Mouse (Mus musculus): ENCODE results near the gene Tra2b.
"Not testable (repeated sequence)": the region's sequence is repeated elsewhere in the genome, so short reads cannot be mapped to it uniquely, and the experiment has no call there.

Gene Tra2b

DNA sequence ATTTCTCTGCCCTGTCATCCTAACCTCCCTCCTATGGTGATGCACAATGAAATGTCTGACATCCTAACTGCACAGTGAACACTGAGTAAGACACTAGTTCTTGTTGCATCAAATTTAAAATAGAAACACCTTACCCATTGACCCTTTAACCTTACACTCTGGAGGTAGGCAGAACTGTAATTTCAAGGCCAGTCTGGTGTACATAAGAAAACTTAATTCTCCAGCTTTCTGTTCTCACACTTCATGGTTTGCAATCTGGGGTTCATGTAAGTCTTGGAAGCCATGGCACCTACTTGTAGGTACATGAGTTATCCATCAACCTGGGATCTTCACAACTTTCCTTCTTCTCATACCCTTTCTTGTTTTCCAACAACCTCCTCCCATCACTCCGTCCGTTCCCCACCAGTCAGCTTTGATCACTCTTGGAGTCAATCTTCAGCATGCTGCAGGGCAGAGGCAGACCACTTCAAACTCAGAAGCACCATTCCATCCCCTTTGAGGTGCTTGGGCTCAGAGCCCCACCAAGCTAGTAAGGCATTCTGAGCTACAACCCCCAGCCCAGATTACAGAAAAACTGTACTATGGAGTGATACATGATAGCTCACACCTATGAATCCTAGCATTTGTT, 23.5 kb downstream of the Tra2b start:
- DNase-seq (ENCODE audit: low spot score in 2 of 2): no peak

DNA sequence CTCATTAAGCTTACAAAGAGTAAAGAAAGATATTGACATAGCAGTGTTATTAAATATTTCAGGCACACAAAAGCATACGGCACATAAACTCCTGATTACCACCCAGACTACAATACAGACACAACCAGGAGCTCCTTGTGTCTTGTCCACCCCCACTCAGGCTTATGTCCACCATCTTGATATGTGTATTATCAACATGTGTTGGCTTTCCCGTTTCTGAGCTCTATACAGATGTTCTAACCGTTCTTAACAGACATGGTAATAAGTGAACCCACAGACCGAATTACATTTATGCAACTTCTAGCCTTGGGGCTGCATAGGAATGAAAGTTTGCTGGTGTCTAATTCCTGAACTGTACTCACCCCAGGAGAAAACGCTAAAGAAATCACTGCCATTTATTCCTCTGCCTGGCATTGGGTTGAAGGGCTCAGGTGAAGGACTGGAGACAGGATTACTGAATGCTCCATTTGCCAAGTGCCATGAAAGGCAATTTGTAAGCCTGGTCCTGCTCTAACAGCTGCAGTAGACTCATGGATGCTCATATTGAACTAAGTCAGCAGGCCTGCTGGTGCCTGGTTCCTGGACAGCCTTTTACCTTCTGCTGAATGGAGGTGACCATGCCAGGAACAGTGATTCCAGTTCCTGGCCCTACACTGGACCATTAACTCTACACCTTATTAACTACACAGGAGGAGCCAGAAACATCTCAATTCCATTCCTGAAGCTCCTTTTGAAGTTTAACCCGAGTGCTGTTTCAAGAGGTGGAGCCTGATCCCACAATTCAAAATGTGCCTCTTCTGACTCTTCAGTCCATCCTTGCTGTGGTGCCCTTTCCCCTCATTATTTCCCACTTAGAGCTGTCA, 24.2 kb downstream of the Tra2b start:
- no peak for DNase-seq (ENCODE audit: low spot score in 2 of 2)

DNA sequence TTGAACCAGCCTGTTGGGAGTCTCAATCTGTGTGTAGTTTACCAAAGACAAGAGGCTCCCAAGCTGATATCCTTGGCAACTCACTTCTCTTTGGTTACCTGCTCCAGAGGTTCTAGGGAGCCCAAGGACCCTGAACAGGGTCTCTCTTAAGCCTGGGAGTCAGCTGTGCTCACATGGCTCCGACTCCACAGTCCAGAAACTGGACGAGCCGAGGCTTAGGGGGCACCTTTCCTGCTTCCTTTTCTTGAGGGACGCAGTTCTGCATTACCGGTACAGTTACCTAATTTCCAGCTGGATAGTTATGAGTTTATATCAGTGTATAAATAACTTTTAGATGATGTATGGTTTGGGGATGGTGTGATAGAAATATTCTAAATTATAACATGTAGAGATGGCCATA, 24.9 kb downstream of the Tra2b start:
- no peak for DNase-seq (ENCODE audit: low spot score in 2 of 2)

DNA sequence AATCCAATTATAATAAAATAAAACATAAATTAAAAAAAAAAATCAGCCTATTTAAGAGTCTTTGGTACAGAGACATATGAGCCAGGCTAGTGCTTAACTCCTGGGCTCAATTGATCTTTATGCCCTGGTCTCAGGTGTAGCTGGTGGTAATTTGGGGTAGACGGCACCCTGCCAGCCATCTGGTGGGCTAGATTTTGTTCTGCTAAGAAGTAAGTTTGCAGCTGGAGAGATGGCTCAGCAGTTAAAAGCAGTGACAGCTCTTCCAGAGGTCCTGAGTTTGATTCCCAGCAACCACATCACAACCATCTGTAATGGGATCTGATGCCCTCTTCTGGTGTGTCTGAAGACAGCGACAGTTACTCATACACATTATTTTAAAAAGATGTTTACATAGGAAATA, 25.8 kb downstream of the Tra2b start:
- no peak for DNase-seq (ENCODE audit: low spot score in 2 of 2)

DNA sequence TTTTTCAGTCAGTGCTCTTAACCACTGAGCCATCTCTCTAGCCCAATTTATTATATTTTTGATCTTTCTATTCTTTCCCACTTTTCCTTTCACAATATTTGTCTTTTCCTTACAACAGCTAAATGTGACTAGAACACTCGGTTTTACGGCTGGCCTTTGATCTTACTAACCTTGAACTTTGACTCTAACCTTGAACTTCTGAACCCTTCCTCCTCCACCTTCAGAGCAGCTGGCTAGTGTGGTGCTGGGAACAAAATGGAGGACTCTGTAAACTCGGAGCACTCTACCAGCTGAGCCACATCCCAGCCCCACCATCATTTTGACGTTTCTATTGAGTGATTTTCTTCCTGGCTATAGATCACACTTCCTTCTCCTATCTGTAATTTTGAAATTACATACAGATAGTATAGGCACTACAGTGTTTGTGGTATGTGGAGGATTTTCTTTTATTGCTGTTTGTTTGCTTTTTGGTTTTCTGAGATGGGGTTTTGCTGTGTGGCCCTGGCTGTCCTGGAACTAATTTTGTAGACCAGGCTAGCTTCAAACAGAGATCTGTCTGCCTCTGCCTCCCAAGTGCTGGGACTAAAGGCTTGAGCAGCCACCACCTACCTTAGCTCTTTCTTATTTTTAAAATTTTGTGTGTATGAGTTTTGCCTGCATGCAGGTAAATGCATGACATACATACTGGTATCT, 26.7 kb downstream of the Tra2b start:
- DNase-seq (ENCODE audit: low spot score in 2 of 2): no peak

DNA sequence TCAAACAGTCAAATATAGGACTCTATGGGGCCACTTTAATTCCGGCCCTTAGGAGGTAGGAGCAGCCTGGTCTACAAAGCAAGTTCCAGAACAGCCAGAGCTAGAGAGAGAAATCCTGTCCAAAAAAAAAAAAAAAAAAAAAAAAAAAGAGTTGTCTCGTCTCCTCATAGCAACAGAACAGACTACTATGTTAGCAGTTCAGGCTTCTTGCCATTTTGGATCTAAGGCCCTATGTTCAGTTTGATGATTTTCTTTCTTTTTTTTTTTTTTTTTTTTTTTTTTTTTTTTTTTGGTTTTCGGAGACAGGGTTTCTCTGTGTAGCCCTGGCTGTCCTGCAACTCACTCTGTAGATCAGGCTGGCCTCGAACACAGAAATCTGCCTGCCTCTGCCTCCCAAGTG, 27.4 kb downstream of the Tra2b start:
- DNase-seq (ENCODE audit: low spot score in 2 of 2): not testable (repeated sequence)

DNA sequence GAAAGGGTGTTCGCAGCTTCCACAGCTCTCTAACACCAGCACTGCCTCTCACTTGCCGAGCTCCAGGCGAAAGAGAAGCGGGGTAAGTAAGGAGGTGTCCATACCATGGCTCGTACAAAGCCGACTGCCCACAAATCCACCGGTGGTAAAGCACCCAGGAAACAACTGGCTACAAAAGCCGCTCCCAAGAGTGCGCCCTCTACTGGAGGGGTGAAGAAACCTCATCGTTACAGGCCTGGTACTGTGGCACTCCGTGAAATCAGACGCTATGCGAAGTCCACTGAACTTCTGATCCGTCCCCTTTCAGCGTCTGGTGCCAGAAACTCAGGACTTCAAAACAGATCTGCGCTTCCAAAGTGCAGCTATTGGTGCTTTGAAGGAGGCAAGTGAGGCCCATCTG, 29.0 kb downstream of the Tra2b start:
- no peak for DNase-seq (ENCODE audit: low spot score in 2 of 2)

DNA sequence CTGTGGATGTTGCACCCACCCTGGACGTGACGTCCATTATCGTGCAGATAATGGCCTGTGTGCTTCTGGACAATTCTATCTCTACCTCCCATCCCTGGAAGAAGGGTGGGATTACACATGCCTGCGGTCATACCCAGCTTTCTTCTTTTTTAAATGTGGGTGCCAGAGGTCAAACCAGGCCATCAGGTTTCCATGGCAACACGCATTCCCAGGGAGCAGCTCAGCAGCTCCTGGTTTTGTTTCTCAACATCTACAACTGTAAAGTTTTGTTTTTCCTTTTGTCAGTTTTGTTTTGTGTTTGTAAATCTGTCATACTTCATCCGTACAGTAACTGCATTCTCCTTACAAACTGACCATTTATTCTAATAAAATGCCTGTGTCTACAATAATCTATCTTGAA, 31.3 kb downstream of the Tra2b start:
- no peak for DNase-seq (ENCODE audit: low spot score in 2 of 2)

DNA sequence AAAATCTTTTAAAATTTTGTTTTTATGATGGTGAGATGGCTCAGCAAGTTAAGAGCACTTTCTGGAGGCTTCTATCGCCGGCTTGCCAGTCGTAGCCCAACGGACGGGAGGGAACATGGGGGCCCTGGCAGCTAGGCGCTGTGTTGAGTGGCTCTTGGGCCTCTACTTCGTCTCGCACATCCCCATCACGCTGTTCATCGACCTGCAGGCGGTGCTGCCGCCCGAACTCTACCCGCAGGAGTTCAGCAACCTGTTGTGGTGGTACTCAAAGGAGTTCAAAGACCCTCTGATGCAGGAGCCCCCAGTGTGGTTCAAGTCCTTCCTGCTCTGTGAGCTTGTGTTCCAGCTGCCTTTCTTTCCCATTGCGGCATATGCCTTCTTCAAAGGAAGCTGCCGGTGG, 35.5 kb downstream of the Tra2b start:
- not testable (repeated sequence) for DNase-seq (ENCODE audit: low spot score in 2 of 2)

DNA sequence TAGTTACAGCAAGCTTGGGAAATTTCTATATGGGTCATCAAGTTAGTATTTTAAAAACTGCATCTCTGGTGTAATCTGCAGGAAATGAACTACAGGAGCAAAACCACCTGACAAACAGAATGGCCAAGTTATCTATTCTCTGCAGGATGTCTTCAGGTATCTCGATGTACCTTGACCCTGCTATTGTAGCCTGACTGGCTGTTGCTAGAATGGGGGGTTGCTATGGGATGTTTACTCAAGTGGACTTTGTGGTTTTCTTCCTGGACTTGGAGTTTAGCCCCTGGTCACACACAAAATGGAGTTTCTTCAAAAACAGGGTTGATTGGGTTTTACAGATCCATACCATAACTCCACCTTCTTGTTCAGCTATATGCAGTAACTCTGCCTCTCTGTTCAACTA, 62.3 kb downstream of the Tra2b start:
- no peak for DNase-seq (ENCODE audit: low spot score in 2 of 2)

DNA sequence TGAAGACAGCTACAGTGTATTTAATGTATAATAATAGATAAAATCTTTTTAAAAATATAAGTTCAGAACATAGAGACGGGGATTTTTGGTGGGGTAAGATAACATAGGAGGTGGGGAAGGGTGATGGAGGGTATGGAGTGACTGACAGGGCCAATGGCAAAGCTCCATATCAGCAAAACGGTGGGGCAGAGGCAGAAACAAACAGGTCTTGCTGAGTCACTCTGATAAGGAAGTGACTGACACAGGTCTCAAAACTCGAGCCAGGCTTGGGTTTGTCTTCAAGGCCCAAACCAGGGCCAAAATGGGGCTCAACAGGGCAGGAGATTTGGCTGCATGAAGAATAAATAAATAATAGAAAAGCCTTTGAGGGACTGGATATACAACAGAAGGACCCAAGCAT, 63.9 kb downstream of the Tra2b start:
- DNase-seq (ENCODE audit: low spot score in 2 of 2): no peak

DNA sequence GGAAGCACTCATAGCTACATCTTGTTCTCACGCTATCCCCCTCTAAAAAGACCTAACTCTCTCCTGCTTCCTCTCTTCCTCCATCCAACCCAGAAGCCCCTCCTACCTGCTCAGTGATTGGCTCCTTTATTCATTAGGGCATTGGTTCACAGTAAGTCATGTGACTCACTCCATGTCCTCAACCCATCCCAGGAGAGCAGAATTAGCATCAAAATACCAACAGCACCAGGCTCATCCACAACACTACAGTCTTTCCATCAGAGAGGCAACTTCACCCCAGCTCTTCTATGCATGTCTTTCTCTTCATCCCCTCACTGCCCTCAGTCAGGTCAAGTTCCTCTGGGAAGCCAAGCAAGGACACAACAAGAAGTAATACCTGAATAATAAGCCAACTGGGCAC, 65.3 kb downstream of the Tra2b start:
- DNase-seq (ENCODE audit: low spot score in 2 of 2): no peak

Data from right cerebral cortex, postnatal 36 days (tissue).